Mouse (Mus musculus): ENCODE data around the gene Hmbs.
"Not testable (repeated sequence)": the region's sequence is repeated elsewhere in the genome, so short reads cannot be mapped to it uniquely, and the experiment has no call there.

Hmbs gene

DNA sequence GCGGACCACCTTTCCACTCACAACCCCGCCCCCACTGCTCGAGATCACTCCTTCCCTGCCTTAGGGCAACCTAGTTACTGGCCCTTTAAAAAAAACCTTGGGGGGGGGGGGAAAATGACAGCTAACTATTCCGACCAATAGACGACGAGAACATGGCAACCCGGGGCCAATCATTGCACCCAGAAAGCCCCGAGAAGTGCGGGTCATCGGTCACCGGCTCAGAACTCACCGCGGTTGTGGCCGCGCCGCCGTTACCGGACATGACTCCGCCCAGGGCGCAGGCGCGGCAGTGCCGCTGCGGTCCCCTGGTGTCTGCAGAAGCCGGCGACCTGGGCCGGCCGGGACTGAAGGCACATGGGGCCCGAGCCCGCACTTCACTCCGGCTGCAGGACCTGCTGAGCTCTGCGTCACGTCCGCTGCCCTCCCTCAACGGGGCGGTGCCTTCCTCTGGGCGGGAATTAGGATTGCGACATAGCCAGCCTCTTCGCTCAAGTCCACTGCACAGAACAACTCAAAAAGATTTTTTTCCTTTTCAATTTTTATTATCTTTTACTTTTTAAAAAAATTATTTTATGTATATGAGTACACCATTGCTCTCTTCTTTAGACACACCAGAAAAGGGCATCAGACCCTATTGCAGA lies at the start of gene Hmbs:
TSS of gene Hmbs (minus strand) at position 448 of the 641 bp plus-strand sequence.
- DNase-seq (ENCODE audit: low spot score), result peak; percentile 96

DNA sequence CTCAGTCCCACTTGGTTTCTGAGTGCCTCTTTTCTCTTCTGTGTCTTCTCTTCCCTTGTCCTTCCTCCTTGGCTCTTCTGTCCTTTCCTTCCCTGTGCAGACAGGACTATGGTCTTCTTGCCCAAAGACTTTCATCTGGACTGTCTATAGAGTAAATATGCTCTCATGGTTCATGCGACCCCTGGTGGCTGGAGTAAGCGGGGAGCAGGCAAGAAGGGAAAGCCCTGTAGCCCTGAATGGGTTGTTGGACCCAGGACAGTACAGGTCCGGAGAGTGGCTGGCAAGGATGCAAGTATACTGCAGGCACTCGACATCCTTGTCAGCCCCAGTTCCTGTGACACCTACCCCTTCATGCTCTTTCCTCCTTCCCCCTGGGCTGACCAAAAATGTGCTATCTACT lies 47.4 kb upstream of the Hmbs start:
- DNase-seq (ENCODE audit: low spot score), result peak; percentile 80

DNA sequence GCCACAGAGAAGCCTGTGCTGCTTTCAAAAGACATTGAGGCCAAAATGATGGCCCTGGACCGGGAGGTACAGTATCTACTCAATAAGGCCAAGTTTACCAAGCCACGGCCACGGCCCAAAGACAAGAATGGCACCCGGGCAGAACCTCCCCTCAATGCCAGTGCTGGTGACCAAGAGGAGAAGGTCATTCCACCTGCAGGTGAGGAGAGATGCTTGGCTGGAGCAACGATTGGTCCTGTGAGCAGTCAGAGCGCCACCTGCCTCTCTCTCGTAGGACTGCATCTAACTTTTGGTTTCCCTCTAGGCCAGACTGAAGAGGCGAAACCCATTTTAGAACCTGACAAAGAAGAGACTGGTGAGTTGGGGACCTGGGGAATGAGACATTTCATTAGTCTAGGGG lies 45.2 kb upstream of the Hmbs start:
- DNase-seq (ENCODE audit: low spot score), result peak; percentile 60

DNA sequence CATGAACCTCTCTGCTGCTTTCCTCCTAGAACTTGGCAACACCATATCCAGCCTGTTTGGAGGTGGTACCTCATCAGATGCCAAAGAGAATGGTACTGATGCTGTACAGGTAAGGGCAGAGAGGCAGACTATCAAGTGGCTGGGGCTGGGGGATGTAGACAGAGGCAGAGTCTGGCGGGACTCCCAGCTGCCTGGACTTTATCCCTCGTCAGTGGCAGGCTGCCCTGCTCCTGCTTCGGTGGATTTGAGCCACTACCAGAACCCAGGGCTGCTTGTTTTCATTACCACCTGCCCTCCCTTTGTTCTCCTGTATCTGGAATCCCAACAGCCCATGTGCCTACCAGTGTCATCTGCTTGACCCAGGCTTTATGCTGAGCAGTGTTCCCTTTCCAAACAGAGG lies 43.2 kb upstream of the Hmbs start:
- no peak for DNase-seq (ENCODE audit: low spot score)

DNA sequence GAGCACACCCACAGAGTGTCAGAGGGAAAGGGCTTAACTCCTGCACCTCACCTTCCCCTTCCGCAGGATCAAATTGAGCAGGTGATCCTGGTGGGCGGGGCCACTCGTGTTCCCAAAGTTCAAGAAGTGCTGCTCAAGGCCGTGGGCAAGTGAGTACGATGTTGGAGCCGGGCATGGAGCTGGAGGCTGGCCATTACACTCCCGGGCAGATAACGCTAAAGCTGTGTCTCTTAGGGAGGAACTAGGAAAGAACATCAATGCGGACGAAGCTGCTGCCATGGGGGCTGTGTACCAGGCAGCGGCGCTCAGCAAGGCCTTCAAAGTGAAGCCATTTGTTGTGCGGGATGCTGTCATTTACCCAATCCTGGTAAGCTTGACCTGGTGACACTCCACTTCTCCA lies 40.6 kb upstream of the Hmbs start:
- DNase-seq (ENCODE audit: low spot score), result no peak

DNA sequence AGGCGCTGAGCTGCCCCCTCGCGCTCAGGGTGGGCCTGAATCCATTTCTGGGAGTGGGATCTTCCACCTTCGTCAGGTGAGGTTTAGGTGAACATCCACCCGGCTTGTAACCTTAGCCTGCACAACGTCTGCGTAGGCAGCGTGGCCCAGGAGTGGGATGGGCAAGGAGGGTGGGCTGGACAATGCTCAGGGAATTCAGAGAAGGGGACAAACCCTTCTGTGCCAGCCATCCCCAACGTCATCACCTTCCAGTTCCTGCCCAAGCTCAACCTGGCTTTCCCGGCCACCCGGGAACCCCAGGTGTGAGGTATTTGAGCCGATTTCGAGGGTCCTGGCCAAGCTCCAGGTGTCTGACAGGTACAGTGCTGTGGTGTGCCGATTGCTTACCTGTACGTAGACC lies 35.8 kb upstream of the Hmbs start:
- DNase-seq (ENCODE audit: low spot score), result no peak

DNA sequence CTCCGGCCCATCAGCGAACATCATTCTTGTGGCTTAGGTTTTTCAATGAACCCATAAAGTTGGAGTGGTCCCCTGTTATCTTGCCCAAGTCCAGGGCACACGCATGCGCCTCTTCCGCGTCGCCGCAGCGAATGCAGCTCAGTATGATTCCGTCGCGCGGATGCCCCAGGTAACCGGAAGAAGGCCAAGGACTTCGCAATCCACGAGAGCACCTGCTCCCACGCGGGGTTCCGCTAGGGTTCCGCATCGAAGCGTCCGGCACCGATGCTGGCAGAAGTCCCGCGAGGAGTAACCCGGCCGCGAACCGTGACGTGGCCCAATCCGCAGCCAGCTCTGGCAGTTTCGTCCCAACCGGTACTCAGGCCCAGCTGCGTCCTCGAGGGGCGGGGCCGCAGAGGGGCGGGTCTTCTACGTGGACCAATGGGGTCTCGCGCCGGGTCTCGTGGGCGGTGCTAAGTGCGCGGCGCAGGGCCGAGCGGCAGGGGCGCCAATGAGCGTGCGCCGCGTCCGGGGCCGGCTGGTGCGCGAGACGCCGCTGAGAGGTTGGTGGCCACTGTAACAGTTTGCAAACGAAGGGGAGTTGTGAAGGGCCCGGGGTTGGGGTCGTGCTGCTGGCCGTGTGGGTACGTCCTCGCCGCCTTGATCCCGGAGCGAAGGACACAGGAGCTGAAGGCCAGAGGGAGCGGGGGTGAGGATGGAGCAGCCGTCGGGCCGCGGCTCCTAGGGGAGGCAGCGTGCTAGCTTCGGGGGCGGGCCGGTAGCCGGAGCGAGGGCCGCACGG lies 35.2 kb upstream of the Hmbs start, which contains the start of gene Hyou1:
TSS of gene Hyou1 (plus strand) at position 437 of the 781 bp plus-strand sequence.
- DNase-seq (ENCODE audit: low spot score), result peak; percentile 97

DNA sequence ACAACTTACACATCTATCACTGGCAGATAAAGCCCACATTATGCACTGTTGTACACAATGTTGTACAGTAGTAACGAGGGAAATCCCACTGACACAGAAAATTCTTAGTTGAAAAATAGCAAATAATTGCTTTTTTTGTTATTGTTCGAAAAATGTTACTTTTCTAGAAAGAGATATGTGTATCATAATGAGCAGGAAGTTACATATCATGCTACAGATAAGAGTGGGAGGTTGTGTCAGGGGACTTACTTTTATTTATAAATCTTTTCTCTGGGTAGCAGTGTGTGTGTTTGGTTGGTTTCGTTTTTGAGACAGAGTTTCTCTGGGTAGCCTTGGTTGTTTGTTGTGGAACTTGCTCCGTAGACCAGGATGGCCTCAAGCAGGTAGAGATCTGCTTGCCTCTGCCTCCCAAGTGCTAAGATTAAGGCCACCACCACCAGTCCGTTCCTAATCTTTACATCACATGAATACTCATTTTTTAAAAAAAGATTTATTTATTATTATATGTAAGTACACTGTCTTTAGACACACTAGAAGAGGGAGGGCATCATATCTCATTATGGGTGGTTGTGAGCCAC lies 34.2 kb upstream of the Hmbs start:
- DNase-seq (ENCODE audit: low spot score), result no peak

DNA sequence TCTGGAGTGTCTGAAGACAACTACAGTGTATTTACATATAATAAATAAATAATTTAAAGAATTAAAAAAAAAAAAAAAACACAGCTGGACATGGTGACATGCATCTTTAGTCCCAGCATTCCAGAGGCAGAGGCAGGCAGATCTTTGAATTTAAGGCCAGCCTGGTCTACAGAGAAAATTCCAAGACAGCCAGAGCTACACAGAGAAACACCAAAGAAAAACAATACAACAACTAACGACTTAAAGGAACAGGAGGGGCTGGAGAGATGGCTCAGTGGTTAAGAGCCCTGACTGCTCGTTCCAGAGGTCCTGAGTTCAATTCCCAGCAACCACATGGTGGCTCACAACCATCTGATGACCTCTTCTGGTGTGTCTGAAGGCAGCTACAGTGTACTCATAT lies 33.3 kb upstream of the Hmbs start:
- DNase-seq (ENCODE audit: low spot score), result not testable (repeated sequence)

DNA sequence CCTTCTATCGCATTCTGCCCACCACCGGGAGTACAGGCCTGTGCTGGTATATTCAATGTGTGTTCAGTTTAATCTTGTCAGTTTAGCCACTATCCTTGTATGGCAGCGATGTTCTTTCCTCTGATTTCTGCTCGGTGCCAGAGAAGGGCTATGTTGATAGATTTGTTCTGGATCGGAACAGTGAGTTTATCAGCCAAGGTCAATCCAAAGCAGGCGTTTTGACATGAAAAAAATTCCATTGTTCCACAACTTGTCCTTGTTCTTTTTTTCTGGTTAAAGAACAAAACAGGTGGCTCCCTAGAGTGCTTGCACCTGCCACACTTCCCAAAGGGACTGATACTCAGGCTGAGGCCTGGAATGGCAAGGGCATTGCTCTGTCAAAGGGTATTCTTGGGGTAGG lies 32.1 kb upstream of the Hmbs start:
- no peak for DNase-seq (ENCODE audit: low spot score)

DNA sequence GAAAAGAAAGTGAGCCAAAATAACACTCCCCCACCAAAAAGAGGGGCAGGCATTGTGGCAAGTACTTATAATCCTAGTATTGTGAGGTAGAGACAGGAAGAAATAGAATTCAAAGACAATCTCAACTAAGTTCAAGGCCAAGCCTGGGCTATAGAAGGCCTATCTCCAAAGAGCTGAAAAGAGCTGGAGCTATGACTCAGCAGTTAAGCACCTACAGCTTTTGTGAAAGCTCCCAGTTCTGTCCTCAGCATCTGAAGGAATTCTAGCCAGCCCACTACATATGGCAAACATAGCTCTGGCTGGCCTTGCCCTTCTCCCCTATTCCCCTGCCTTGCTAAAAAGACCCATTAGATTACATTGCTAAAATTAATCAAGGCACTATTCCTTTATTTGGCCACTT lies 29.4 kb upstream of the Hmbs start:
- no peak for DNase-seq (ENCODE audit: low spot score)

DNA sequence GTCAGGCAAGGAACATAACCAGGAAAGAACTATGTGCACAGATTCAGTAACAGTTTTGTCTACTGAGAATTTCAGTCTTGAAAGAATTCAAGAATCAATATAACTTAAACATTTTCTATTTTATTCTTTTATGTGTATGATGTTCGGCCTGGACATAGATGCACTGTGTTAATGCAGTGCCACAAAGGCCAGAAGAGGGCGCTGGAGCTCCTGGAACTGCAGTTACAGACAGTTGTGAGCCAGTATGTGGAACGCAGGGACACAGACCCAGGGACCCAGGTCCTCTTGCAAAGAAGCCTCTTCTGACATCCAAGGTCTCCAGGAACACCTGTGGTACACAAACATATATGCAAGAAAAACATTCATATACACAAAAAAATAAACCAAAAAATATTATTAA lies 20.5 kb upstream of the Hmbs start:
- DNase-seq (ENCODE audit: low spot score), result peak; percentile 29

DNA sequence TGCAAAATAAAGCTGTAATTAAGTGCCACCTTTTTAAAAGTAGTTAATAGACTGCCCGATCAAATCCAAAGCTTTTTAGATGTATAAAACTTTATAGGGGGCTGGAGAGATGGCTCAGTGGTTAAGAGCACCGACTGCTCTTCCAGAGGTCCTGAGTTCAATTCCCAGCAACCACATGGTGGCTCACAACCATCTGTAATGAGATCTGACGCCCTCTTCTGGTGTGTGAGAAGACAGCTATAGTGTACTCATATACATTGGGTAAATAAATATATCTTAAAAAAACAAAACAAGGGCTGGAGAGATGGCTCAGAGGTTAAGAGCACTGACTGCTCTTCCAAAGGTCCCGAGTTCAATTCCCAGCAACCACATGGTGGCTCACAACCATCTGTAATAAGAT lies 17.9 kb upstream of the Hmbs start:
- DNase-seq (ENCODE audit: low spot score), result not testable (repeated sequence)

DNA sequence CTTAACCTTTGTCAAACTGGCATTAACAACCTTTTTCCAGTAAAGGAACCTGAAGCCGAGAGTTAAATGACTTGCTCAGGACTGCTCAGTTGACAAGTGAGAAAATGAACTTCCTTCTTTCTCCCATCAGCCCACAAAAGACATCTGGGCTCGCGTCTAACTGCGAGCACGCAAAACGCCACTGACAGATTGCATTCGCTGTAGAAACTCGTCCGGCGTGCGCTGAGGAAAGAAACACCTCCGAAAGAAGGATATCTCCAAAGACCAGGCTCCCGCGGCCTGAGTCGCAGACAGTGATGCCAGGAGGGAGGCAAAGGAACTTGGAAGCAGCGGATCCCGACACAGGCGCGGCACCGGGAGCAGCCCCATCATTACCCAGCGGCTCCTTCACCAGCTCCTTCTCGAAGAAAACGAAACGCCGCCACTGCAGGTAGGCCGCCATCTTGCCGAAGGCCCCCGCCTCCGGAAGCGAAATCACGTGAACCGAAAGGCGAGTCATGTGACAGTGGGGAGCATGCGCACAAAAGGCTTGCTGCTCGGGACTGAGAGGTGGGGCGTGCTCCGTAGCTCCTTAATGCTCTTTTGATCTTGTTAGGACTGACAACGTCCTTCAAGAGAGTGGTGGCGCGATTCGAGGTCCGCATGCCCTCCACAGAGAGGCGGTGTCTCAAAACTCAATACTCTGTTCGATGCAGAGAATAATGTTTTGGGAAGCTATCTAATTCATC lies 17.3 kb upstream of the Hmbs start, which contains the start of gene Vps11:
TSS of gene Vps11 (minus strand) at position 481 of the 728 bp plus-strand sequence.
- peak; percentile 98 for DNase-seq (ENCODE audit: low spot score)

DNA sequence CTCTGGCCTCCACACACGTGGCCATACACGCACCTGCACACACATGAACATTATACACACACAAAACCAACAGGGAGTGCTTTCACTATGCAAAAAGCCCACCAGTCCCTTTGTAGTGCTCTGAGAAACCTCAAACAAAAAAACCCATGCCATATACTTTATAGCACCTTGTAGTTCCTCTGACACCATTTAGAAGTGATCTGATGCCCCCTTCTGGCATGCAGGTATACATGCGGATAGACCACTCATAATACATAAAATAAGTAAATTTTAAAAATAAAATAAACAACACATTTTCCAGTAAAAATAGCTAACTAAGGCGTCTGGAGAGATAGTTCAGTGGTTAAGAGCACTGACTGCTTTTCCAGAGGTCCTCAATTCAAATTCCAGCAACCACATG lies 13.2 kb upstream of the Hmbs start:
- DNase-seq (ENCODE audit: low spot score), result peak; percentile 50

DNA sequence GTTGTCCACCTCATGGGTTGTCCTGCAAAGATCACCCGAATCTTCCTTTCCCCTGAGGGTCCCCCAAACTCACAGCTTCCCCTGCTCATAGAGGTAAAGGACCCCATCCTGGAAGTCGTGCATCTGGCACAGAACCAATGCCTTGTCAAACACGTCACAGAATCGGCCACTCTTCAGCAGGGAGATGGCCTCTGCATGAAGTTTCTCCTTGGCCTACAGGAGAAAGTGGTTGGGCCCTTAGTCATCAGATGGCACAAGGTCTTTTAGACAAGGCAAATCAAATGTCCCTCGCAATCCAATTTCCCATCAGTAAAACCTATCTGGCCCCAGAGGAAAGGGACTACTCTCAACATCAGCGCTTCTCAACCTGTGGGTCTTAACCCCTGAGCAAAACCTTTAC lies 9.1 kb upstream of the Hmbs start:
- no peak for DNase-seq (ENCODE audit: low spot score)

DNA sequence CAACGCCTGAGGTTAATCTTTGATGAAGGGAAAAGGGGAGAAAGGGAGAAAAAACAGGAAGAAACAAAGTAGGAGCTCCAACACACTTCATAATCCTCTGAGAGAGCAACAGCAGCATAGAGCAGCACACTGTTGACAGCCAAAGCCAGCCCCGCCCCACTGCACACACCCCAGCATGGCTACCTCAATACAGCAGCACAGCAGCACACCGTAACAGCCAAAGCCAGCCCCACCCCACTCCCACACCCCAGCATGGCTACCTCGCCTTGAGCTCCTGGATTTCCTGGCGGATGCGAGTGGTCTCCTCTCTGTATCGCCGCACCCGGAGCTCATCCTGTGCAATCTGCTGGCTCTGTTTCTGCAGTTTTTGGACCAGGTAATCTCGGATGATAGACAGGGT lies 8.3 kb upstream of the Hmbs start:
- no peak for DNase-seq (ENCODE audit: low spot score)

DNA sequence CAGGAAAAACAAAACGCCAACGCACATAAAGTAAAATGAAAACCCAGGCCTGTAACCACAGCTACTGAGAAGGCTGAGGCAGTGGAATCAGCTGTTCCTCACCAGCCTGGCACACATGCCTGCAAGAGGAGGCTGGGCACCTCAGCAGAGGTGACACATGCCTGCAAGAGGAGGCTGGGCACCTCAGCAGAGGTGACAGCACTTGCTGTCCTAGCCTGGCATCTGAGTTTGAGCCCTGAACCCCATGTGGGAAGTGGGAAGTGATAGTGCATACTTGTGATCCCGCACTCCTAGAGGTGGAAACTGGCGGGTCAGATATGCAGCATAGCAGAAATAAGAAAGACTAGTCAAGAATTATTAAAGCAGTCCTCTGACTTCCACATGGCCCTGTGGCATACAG lies 7.4 kb upstream of the Hmbs start:
- no peak for DNase-seq (ENCODE audit: low spot score)

DNA sequence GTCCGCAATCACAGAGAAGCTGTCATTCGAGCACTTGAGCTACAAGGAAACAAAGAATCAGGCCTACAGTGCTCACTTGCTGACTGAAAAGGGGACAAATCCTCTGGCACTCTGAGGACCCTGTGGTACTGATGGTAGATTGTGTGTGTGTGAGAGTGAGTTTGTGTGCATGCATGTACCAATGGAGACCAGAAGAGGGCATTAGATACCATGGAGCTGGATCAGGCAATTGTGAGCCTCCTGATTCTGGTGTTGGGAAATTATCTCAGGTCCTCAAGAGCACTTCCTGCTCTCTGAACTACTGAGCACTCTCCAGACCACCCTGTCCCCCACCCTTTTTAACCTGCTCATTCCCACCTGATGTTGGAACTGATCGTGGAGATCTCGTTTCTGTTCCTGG lies 4.5 kb upstream of the Hmbs start:
- DNase-seq (ENCODE audit: low spot score), result no peak

DNA sequence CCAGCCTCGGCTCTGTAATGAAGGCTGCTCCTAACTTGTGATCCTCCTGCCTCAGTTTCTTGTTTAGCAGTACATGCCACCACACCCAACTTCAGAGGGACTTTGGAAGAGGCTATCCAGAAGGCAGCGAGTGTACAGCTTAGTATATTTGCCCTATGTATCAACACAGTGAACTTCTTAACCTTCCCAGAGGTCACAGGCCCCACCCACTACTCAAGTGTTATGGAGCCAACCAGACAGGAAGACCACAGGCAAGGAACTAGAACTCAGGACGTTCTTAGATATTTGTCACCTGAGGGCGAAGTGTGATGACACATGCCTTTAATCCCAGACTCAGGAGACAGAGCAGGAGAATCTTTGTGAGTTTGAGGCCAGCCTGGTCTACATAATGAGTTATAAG lies 3.6 kb upstream of the Hmbs start:
- DNase-seq (ENCODE audit: low spot score), result no peak

DNA sequence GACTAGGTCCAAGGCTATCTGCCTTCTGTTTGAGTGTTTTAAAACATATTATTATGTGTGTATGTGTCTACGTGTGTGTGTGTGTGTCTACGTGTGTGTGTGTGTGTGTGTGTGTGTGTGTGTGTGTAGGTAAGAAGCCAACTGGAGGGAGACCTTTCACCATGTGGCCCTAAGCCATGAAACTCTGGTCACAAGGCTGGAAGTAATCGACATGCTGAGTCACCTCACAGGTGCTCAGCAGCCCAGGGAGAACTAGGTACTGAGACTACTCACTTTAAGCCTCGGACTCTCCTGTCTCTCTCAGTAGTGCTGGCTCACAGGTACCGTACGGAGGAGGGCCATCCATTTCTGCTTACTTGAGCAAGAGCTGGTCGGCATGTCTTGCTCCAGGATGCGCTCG lies 3.1 kb upstream of the Hmbs start:
- no peak for DNase-seq (ENCODE audit: low spot score)

DNA sequence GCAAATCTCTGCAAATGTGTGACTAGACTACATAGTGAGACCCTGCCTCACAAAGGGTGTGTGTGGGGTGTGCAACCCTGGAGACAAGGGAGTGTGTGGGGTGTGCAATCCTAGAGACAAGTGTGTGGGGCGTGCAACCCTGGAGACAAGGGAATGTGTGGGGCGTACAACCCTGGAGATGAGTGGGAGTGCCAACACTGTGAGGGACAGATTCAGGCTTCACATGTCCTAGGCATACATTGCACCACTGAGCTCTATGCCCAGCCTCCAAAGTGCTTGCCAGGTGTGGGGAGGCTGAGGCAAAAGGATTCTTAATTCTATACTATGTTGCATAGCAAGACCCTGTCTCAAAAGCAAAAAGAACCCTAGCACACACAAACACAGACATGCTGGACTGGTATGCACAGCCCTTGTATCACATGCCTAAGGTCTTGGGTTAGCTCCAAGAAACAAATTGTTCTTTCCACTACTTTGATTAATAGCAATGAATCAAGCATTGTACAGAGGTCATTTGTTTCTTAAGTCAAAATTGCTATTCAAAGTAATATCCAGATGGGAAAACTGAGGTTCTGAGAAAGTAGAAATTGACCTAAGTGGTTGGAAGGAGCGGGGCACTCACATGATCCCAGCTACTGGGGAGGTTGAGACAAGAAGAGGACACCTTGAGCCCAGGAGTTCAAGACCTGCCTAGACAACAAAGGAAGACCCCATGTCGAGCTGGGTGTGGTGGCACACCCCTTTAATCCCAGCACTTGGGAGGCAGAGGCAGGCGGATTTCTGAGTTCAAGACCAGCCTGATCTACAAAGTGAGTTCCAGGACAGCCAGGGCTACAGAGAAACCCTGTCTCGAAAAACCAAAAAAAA lies 1.8 kb upstream of the Hmbs start:
- DNase-seq (ENCODE audit: low spot score), result no peak
